Comparison of ENCODE assay signal across 8 mouse cellular contexts in the genomic region with DNA sequence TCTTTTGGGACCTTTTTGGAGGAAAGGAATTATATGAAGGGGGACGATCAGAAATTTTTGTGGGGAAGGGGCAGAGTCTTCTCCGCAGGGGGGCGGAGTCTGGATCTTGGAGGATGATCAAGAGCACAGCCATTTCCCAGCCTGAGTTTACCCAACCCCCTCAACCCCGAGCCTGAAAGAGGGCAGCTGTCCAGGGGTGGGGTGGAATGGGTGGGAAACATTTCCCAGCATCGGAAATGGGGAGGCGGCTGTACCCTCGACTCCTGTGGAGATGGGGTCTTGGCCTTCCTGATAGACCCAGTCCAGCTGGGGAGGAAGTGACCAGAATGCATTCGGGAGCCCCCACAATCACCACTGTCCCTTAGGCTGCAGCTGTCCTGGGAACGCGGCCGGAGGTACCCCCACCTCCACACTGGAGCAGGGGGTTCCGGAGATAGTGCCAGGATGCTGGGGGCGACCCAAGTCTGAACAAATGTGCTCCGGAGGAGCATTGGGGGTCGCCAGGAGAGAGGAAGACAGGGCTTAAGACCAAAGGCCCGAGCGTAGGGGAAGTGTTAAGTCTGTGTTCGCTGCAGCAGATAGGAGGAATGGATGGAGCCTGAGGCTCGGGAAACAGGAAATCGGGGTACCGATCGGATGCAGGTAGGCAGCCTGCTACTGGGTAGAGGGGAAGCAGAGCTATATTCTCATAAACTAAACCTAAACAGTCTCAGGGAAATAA. TPM values are rescaled to one million over a fixed set of nuclear protein-coding genes. Genes with fewer than 3 reads are reported as not detected.
DNase-seq lines count a peak whose midpoint lies in the region; ATAC-seq lines count a peak whose summit lies in the region.

No protein-coding gene starts in this region.

- no peaks in the 10 kb centered on the region for H3K9me3 ChIP-seq in intestine, embryonic 14.5 days (ENCODE audit: control insufficient read depth, low read length)
- no peaks in the 10 kb centered on the region for H3K9me3 ChIP-seq in liver, embryonic 16.5 days (replicated peaks; ENCODE audit: control insufficient read depth, low read length)

- H3K27ac ChIP-seq in intestine, embryonic 14.5 days (ENCODE audit: low read depth), result peak overlapping the region; percentile 97
- 0 out of 2 replicates have a peak overlapping the region, but pooled peaks have one; percentile 31 for H3K27ac ChIP-seq in liver, embryonic 16.5 days (ENCODE audit: low read length)

- H3K4me2 ChIP-seq in intestine, embryonic 14.5 days (ENCODE audit: low read length), result peak overlapping the region; percentile 98
- peak overlapping the region; percentile 97 for H3K4me2 ChIP-seq in liver, embryonic 16.5 days (ENCODE audit: low read depth, low read length)

- peak; percentile 65 for DNase-seq in urinary bladder, postnatal 14 days (ENCODE audit: low spot score)
- DNase-seq in urinary bladder, adult 18-20 months (ENCODE audit: low spot score in 2 of 2), result no peak
- peak; percentile 80 for DNase-seq in cerebellum, adult 9-11 months
- DNase-seq in gastrocnemius, postnatal 25 days, result peak; percentile 67
- DNase-seq in intestine, embryonic 14.5 days (ENCODE audit: low spot score), result peak; percentile 72
- DNase-seq in ovary, postnatal 14 days (ENCODE audit: low spot score), result peak; percentile 55

- H3K27me3 ChIP-seq in intestine, embryonic 14.5 days (replicated peaks; ENCODE audit: control insufficient read depth, insufficient read depth, low read length), result no peaks in the 10 kb centered on the region
- H3K27me3 ChIP-seq in liver, embryonic 16.5 days (ENCODE audit: control insufficient read depth, insufficient read depth, low read depth, low read length), result no peaks in the 10 kb centered on the region

- WGBS in intestine, embryonic 14.5 days, result 5% methylated on average over 22 of the region's 22 CpGs
- WGBS in liver, embryonic 16.5 days (ENCODE audit: insufficient replicate concordance), result 6% methylated on average over 22 of the region's 22 CpGs

- 0 out of 2 replicates have a peak, but pooled peaks cover 1% of the 10 kb centered on the region for H3K36me3 ChIP-seq in intestine, embryonic 14.5 days (ENCODE audit: control insufficient read depth, insufficient read depth, low read length)
- H3K36me3 ChIP-seq in liver, embryonic 16.5 days (ENCODE audit: control insufficient read depth, insufficient read depth), result no peaks in the 10 kb centered on the region

- peak overlapping the region; percentile 97 for H3K9ac ChIP-seq in intestine, embryonic 14.5 days (ENCODE audit: low read length)
- H3K9ac ChIP-seq in liver, embryonic 16.5 days (ENCODE audit: low read depth, low read length), result peak overlapping the region; percentile 50

- peak overlapping the region; percentile 97 for H3K4me3 ChIP-seq in intestine, embryonic 14.5 days (ENCODE audit: low read depth, low read length)
- H3K4me3 ChIP-seq in liver, embryonic 16.5 days (ENCODE audit: low read depth, low read length), result peak overlapping the region; percentile 82

- H3K4me1 ChIP-seq in intestine, embryonic 14.5 days (replicated peaks; ENCODE audit: control insufficient read depth, insufficient read depth, low read length), result peaks cover 31% of the 10 kb centered on the region
- peaks cover 43% of the 10 kb centered on the region for H3K4me1 ChIP-seq in liver, embryonic 16.5 days (ENCODE audit: control insufficient read depth, low read depth, low read length)

- peak; percentile 34 for ATAC-seq in intestine, embryonic 14.5 days (replicated peaks; ENCODE audit: low FRiP score, low TSS enrichment, low read depth)
- peak; percentile 7; the same call in 1 of the 2 replicates for ATAC-seq in liver, embryonic 16.5 days (ENCODE audit: low read depth)
- no peak for ATAC-seq in monocyte, adult 5-6 weeks (replicated peaks; ENCODE audit: insufficient number of reproducible peaks, low FRiP score, low TSS enrichment, poor library complexity, severe bottlenecking)

RNA-seq across cellular contexts. Expression of a gene that starts 0.7 kb away (rescaled TPM):
- total RNA-seq in gastrocnemius, postnatal 25 days (2021), result 1 to 10 TPM; 5.8 to 7.2 TPM
- 19.9 and 22.0 TPM in 2 replicates for polyA plus RNA-seq in intestine, embryonic 14.5 days (2014; fragmentation: Nextera tagmentation; extraction: Ambion mirVana)
- polyA plus RNA-seq in liver, embryonic 16.5 days (2015; fragmentation: Nextera tagmentation; extraction: Ambion mirVana), result 3.4 and 3.6 TPM in 2 replicates
- total RNA-seq in monocyte, adult 5-6 weeks (2017), result 3.7 to 8.1 TPM (median 7.3 TPM) in 3 replicates

RNA-seq across cellular contexts. Expression of a gene that starts 13.6 kb away (rescaled TPM):
- 10 to 100 TPM; 59.5 to 66.2 TPM for total RNA-seq in gastrocnemius, postnatal 25 days (2021)
- polyA plus RNA-seq in intestine, embryonic 14.5 days (2014; fragmentation: Nextera tagmentation; extraction: Ambion mirVana), result 13.2 and 13.6 TPM in 2 replicates
- 4.0 and 5.3 TPM in 2 replicates for polyA plus RNA-seq in liver, embryonic 16.5 days (2015; fragmentation: Nextera tagmentation; extraction: Ambion mirVana)
- total RNA-seq in monocyte, adult 5-6 weeks (2017), result 42.8 to 71.0 TPM (median 43.0 TPM) in 3 replicates

RNA-seq across cellular contexts. Expression of a gene that starts 16.3 kb away (rescaled TPM):
- 10 to 100 TPM; 29.0 to 30.4 TPM for total RNA-seq in gastrocnemius, postnatal 25 days (2021)
- polyA plus RNA-seq in intestine, embryonic 14.5 days (2014; fragmentation: Nextera tagmentation; extraction: Ambion mirVana), result 38.0 and 38.5 TPM in 2 replicates
- 9.5 and 10.8 TPM in 2 replicates for polyA plus RNA-seq in liver, embryonic 16.5 days (2015; fragmentation: Nextera tagmentation; extraction: Ambion mirVana)
- 55.5 to 68.5 TPM (median 65.9 TPM) in 3 replicates for total RNA-seq in monocyte, adult 5-6 weeks (2017)

RNA-seq across cellular contexts. Expression of a gene that starts 30.0 kb away (rescaled TPM):
- 1 to 10 TPM; 4.6 to 5.2 TPM for total RNA-seq in gastrocnemius, postnatal 25 days (2021)
- polyA plus RNA-seq in intestine, embryonic 14.5 days (2014; fragmentation: Nextera tagmentation; extraction: Ambion mirVana), result 3.9 and 4.2 TPM in 2 replicates
- 1.6 and 1.9 TPM in 2 replicates for polyA plus RNA-seq in liver, embryonic 16.5 days (2015; fragmentation: Nextera tagmentation; extraction: Ambion mirVana)
- total RNA-seq in monocyte, adult 5-6 weeks (2017), result 2.4 to 9.8 TPM (median 2.6 TPM) in 3 replicates

RNA-seq across cellular contexts. Expression of a gene that starts 30.8 kb away (rescaled TPM):
- total RNA-seq in gastrocnemius, postnatal 25 days (2021), result 1 to 10 TPM; 7.2 to 7.9 TPM
- polyA plus RNA-seq in intestine, embryonic 14.5 days (2014; fragmentation: Nextera tagmentation; extraction: Ambion mirVana), result 8.0 and 9.0 TPM in 2 replicates
- polyA plus RNA-seq in liver, embryonic 16.5 days (2015; fragmentation: Nextera tagmentation; extraction: Ambion mirVana), result 29.2 and 31.9 TPM in 2 replicates
- 75.0 to 94.7 TPM (median 76.7 TPM) in 3 replicates for total RNA-seq in monocyte, adult 5-6 weeks (2017)

Comparison
In these comparisons a context has a peak if more than half of its experiments do, and no peak if none do; other contexts are left out.
1. DNase-seq: peak in urinary bladder, postnatal 14 days (single experiment), cerebellum, adult 9-11 months (single experiment), gastrocnemius, postnatal 25 days (single experiment), intestine, embryonic 14.5 days (single experiment) and ovary, postnatal 14 days (single experiment); none in urinary bladder, adult 18-20 months (0 of 2).